Mouse (Mus musculus) skeletal muscle tissue, adult 2 months (tissue): ENCODE measurements around the gene Klk15.
"Not testable (repeated sequence)": the region's sequence is repeated elsewhere in the genome, so short reads cannot be mapped to it uniquely, and the experiment has no call there.

Experiments used
- DNase-seq: peaks from one replicate; pipeline ENCODE4 v3.0.0-alpha.2; 2012; ENCODE audit warnings: low read depth, low spot score

Klk15 gene

GRCm38 (mm10) chr7:43933440-43933839, at the start of gene Klk15:
Klk15 (plus strand) TSS chr7:43933740.
- DNase-seq = no peak

GRCm38 (mm10) chr7:43891365-43891764, 42.2 kb upstream of the Klk15 start:
- no peak for DNase-seq

GRCm38 (mm10) chr7:43891788-43892187, 41.8 kb upstream of the Klk15 start:
- DNase-seq = no peak

GRCm38 (mm10) chr7:43894836-43895235, 38.7 kb upstream of the Klk15 start:
- DNase-seq = peak; percentile 40

- DNase-seq = no peak
These were observed 18.7 kb upstream of the Klk15 start for GRCm38 (mm10) chr7:43914821-43915220.

GRCm38 (mm10) chr7:43918426-43918825, 15.1 kb upstream of the Klk15 start:
- DNase-seq = no peak

- no peak for DNase-seq
These were observed 14.7 kb upstream of the Klk15 start for GRCm38 (mm10) chr7:43918871-43919270.

GRCm38 (mm10) chr7:43919559-43920451, 13.7 kb upstream of the Klk15 start:
- DNase-seq = peak; percentile 29

- DNase-seq = no peak
These were observed 13.0 kb upstream of the Klk15 start for GRCm38 (mm10) chr7:43920582-43920981.

- DNase-seq = no peak
These were observed 12.5 kb upstream of the Klk15 start for GRCm38 (mm10) chr7:43921087-43921486.

- DNase-seq = no peak
These were observed 11.6 kb upstream of the Klk15 start for GRCm38 (mm10) chr7:43921941-43922340.

GRCm38 (mm10) chr7:43925985-43926384, 7.6 kb upstream of the Klk15 start:
- no peak for DNase-seq

GRCm38 (mm10) chr7:43928521-43928920, 5.0 kb upstream of the Klk15 start:
- DNase-seq = no peak

GRCm38 (mm10) chr7:43932337-43932736, 1.2 kb upstream of the Klk15 start:
- DNase-seq = no peak

GRCm38 (mm10) chr7:43934747-43935146, 1.2 kb downstream of the Klk15 start:
- DNase-seq = no peak

- DNase-seq = no peak
These were observed 3.0 kb downstream of the Klk15 start for GRCm38 (mm10) chr7:43936551-43936950.

GRCm38 (mm10) chr7:43942293-43942692, 8.8 kb downstream of the Klk15 start:
- DNase-seq = not testable (repeated sequence)

GRCm38 (mm10) chr7:43944727-43945264, 11.3 kb downstream of the Klk15 start:
- DNase-seq = no peak

- DNase-seq = no peak
These were observed 16.8 kb downstream of the Klk15 start, which contains the start of gene Klk1b8 for GRCm38 (mm10) chr7:43950364-43950763. Klk1b8 (plus strand) TSS chr7:43950664.

GRCm38 (mm10) chr7:43952703-43953102, 19.2 kb downstream of the Klk15 start:
- DNase-seq = no peak

- no peak for DNase-seq
These were observed 32.9 kb downstream of the Klk15 start, which contains the start of gene Klk1b1 for GRCm38 (mm10) chr7:43966451-43966850. Klk1b1 (plus strand) TSS chr7:43966751.

GRCm38 (mm10) chr7:43967058-43967457, 33.5 kb downstream of the Klk15 start:
- DNase-seq = no peak

- DNase-seq = no peak
These were observed 34.1 kb downstream of the Klk15 start for GRCm38 (mm10) chr7:43967612-43968011.
